10 mouse cellular contexts compared by ENCODE assay signal in the genomic region with DNA sequence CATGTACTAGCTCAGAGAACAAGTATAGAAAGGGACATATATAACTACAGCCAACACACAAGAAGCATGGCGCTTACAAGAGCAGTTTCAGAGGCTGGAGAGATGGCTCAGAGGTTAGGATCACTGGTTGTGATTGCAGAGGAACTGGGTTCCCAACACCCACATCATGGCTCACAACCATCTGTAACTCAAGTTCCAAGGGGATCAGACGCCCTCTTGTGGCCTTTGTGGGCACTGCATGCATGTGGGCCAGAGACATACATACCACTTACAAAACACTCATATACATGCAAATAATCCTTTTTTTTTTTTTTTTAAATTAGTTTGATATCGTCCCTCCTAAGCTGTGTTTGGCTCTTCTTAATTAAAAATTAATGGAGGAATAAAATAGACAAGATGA. TPM values are rescaled to one million over a fixed set of nuclear protein-coding genes. Genes with fewer than 3 reads are reported as not detected.
DNase-seq lines count a peak whose midpoint lies in the region; ATAC-seq lines count a peak whose summit lies in the region.
"Had no signal": no experiment of that assay in that cellular context is flagged by ENCODE, and none has a peak within 500 bp of the region (broad histone marks: within the 10 kb centered on the region; RNA-seq: fewer than 3 reads in every experiment).

No protein-coding gene starts in this region.

- no peak for ATAC-seq in limb, embryonic 11.5 days (ENCODE audit: insufficient number of reproducible peaks, low FRiP score, low TSS enrichment, low read depth)

- H3K4me3 ChIP-seq in limb, embryonic 11.5 days (ENCODE audit: low read depth, low read length) = no peak overlapping the region
- H3K4me3 ChIP-seq: megakaryocyte, embryonic 14.5 days had no signal

- no peak overlapping the region for H3K4me2 ChIP-seq in limb, embryonic 11.5 days (ENCODE audit: low read depth, severe bottlenecking)

- peak; percentile 18 for DNase-seq in kidney, adult 18-20 months
- no peak for DNase-seq in kidney, adult 11 months
- peak; percentile 50 to 58 for DNase-seq in CD8-positive naive resting alpha-beta T cell, adult 2 months (ENCODE audit: low read depth in 2 of 2, low spot score in 2 of 2)
- DNase-seq in R1 (ENCODE audit: low read depth, low spot score) = peak; percentile 83
- peak; percentile 43 for DNase-seq in limb, embryonic 11.5 days (ENCODE audit: low spot score)
- peak; percentile 54 to 60 for DNase-seq in thymus, postnatal 36 days
- DNase-seq in ovary, postnatal 14 days (ENCODE audit: low spot score) = no peak
- no peak for DNase-seq in gastrocnemius, adult 8-10 months (ENCODE audit: low spot score in 2 of 2)

- H3K27ac ChIP-seq in limb, embryonic 11.5 days (replicated peaks; ENCODE audit: low read depth, low read length) = no peak overlapping the region

- no peaks in the 10 kb centered on the region for H3K9me3 ChIP-seq in limb, embryonic 11.5 days (ENCODE audit: control insufficient read depth, low read length)

- no peaks in the 10 kb centered on the region for H3K4me1 ChIP-seq in limb, embryonic 11.5 days (ENCODE audit: control insufficient read depth, insufficient read depth, low read length)

- no peaks in the 10 kb centered on the region for H3K36me3 ChIP-seq in limb, embryonic 11.5 days (ENCODE audit: control insufficient read depth, insufficient read depth, low read length)

- no peaks in the 10 kb centered on the region for H3K27me3 ChIP-seq in limb, embryonic 11.5 days (ENCODE audit: control insufficient read depth, insufficient read depth, low read length)

- WGBS in limb, embryonic 11.5 days = 47% methylated on average over 3 of the region's 3 CpGs

- no peak overlapping the region for H3K9ac ChIP-seq in limb, embryonic 11.5 days (ENCODE audit: low read length)

RNA-seq across cellular contexts. Expression of gene Urad, which starts 35.3 kb away (rescaled TPM):
- polyA plus RNA-seq in limb, embryonic 11.5 days (2014; fragmentation: Nextera tagmentation; extraction: Ambion mirVana) = not detected in 2 replicates
- not detected for total RNA-seq in gastrocnemius, adult 8-10 months (2022)
- polyA plus RNA-seq: gonadal fat pad, adult 2 months had no signal

RNA-seq across cellular contexts. Expression of gene Flt3, which starts 42.8 kb away (rescaled TPM):
- 0.08 and 0.27 TPM in 2 replicates for polyA plus RNA-seq in limb, embryonic 11.5 days (2014; fragmentation: Nextera tagmentation; extraction: Ambion mirVana)
- not detected for total RNA-seq in gastrocnemius, adult 8-10 months (2022)

RNA-seq across cellular contexts. Expression of gene Cdx2, which starts 50.5 kb away (rescaled TPM):
- polyA plus RNA-seq in limb, embryonic 11.5 days (2014; fragmentation: Nextera tagmentation; extraction: Ambion mirVana) = not detected in 2 replicates
- total RNA-seq in gastrocnemius, adult 8-10 months (2022) = not detected

Comparison
In these comparisons a context has a peak if more than half of its experiments do, and no peak if none do; other contexts are left out.
1. DNase-seq: peak in kidney, adult 18-20 months (single experiment), CD8-positive naive resting alpha-beta T cell, adult 2 months (2 of 2), R1 (single experiment), limb, embryonic 11.5 days (single experiment) and thymus, postnatal 36 days (2 of 2); none in kidney, adult 11 months (single experiment), ovary, postnatal 14 days (single experiment) and gastrocnemius, adult 8-10 months (0 of 2).